Mouse (Mus musculus) heart, postnatal 0 days (tissue): ENCODE measurements around the gene Pla2g4f. TPM values are rescaled to one million over a fixed set of nuclear protein-coding genes. Genes with fewer than 3 reads are reported as not detected.

Experiments
- ATAC-seq: fragments of 200-750 bp; cut with Nextera tagmentation; 2 replicates; pipeline ENCODE4 v1.8.0; 2017; ENCODE audit warnings: low read depth, moderate number of reproducible peaks, moderate library complexity; ENCODE audit not compliant: insufficient read depth
- DNase-seq: peaks from one replicate; pipeline ENCODE4 v3.0.0-alpha.2; 2016; ENCODE audit warnings: low spot score
- H3K27ac ChIP-seq: fragments of 300-500 bp; sonication (generic); 2 replicates; pipeline ENCODE4 v1.5.1; 2014; ENCODE audit warnings: low read depth, mild to moderate bottlenecking
- H3K27me3 ChIP-seq: fragments of 300-500 bp; sonication (generic); 2 replicates; pipeline ENCODE4 v1.6.1; 2014; ENCODE audit warnings: low read length, mixed read lengths; ENCODE audit not compliant: control insufficient read depth, insufficient read depth
- H3K36me3 ChIP-seq: fragments of 300-500 bp; sonication (generic); replicated peaks from 2 replicates; pipeline ENCODE4 v1.6.1; 2014; ENCODE audit warnings: low read length, mixed read lengths; ENCODE audit not compliant: control insufficient read depth, insufficient read depth
- H3K4me1 ChIP-seq: fragments of 300-500 bp; sonication (generic); 2 replicates; pipeline ENCODE4 v1.6.1; 2014; ENCODE audit warnings: antibody characterized with exemption; ENCODE audit not compliant: control insufficient read depth, insufficient read depth
- H3K4me2 ChIP-seq: fragments of 300-500 bp; sonication (generic); 2 replicates; pipeline ENCODE4 v1.6.1; 2014; ENCODE audit warnings: low read depth, mild to moderate bottlenecking, low read length, moderate library complexity
- H3K4me3 ChIP-seq: fragments of 300-500 bp; sonication (generic); 2 replicates; pipeline ENCODE4 v1.5.1; 2014; ENCODE audit warnings: low read depth, low read length
- H3K9ac ChIP-seq: fragments of 300-500 bp; sonication (generic); replicated peaks from 2 replicates; pipeline ENCODE4 v1.6.1; 2014; ENCODE audit warnings: low read depth, low read length, mixed read lengths
- H3K9me3 ChIP-seq: fragments of 300-500 bp; sonication (generic); replicated peaks from 2 replicates; pipeline ENCODE4 v1.6.1; 2016; ENCODE audit warnings: low read length; ENCODE audit not compliant: control insufficient read depth
- CTCF ChIP-seq: IDR thresholded peaks from 2 replicates; pipeline ENCODE4 v1.5.1; 2016; ENCODE audit warnings: antibody characterized with exemption, control low read depth, low read depth
- EP300 ChIP-seq: IDR thresholded peaks from 2 replicates; pipeline ENCODE4 v1.6.1; 2016; ENCODE audit warnings: antibody characterized with exemption, low read depth
- WGBS: fragments of 180-500 bp; shearing (Covaris S2); extraction: QIAGEN DNeasy Blood & Tissue Kit; methylation state at CpG from one replicate; pipeline ENCODE4 v1.1.7; 2014; 5-methylcytosine and 5-hydroxymethylcytosine counted together
- polyA plus RNA-seq: library from polyadenylated mRNA; unstranded; fragments of >200 nt; fragmentation: Nextera tagmentation; extraction: Ambion mirVana; gene quantifications from 2 replicates; pipeline ENCODE4 v1.2.1, GENCODE M21; 2015
- total RNA-seq: library from RNA; depleted of rRNA; stranded (reverse); fragments of >200 nt; gene quantifications from 2 replicates; pipeline ENCODE4 v1.2.3, GENCODE M21; 2014; ENCODE audit warnings: low replicate concordance; rRNA removed

The Pla2g4f gene
- total and polyA plus RNA-seq, 2 experiments from 2014 or later: 0.04 TPM; not detected in 1

DNA sequence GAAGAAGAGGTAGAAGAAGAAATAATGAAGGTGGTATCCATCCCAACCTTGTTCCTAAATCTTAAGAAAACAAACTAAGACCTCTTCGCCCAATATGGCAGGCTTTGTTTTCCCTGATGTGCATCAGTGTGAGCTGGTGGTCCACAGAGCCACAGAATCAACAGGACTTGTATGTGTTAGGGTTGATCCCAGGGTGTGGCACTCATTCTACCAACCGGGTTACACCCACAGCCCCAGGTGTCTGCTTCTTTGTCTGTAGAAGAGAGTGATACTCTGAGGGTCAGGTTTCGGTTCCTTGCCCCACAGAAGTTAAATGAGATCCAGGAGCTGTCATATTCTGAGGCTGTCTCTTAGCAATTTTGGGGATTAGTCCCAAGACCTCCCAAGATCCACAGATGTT, 52.6 kb downstream of the Pla2g4f start:
- Histone ChIP-seq H3K4me2 (no peak overlapping the region), H3K9me3 (no peaks in the 10 kb centered on the region; the same call in 1 of the 2 replicates), H3K4me1 (no peaks in the 10 kb centered on the region), H3K4me3 (no peak overlapping the region), H3K27ac (no peak overlapping the region), H3K27me3 (0 out of 2 replicates have a peak, but pooled peaks cover 3% of the 10 kb centered on the region), H3K9ac (no peak overlapping the region), H3K36me3 (no peaks in the 10 kb centered on the region)
- ATAC-seq (no peak), DNase-seq (no peak)
- WGBS: 69% methylated on average over 3 of the region's 3 CpGs
- TF ChIP-seq CTCF (no peak), EP300 (no peak)

DNA sequence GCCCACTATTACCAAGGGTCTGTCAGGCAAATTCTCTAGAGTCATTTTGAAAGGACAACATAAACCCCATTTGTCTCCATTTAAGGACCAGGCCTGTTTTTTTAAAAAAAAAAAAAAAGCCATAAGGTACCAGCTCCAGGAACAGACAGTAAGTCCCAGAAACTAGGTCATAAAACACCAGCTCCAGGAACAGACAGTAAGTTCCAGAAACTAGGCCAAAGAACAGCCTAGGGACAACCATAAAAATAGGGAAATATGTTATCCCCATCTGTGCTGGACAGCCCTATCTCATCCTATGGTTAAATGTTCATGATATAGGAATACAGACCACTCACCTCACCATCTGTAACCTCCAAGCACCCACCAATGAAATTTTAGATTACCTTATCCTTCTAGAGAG, 57.7 kb downstream of the Pla2g4f start:
- Histone ChIP-seq H3K27ac (no peak overlapping the region), H3K4me3 (no peak overlapping the region), H3K36me3 (no peaks in the 10 kb centered on the region), H3K4me1 (no peaks in the 10 kb centered on the region), H3K27me3 (no peaks in the 10 kb centered on the region), H3K9me3 (no peaks in the 10 kb centered on the region; the same call in 1 of the 2 replicates), H3K4me2 (no peak overlapping the region), H3K9ac (no peak overlapping the region)
- no peak for DNase-seq
- TF ChIP-seq CTCF (no peak), EP300 (no peak)
- no peak for ATAC-seq

DNA sequence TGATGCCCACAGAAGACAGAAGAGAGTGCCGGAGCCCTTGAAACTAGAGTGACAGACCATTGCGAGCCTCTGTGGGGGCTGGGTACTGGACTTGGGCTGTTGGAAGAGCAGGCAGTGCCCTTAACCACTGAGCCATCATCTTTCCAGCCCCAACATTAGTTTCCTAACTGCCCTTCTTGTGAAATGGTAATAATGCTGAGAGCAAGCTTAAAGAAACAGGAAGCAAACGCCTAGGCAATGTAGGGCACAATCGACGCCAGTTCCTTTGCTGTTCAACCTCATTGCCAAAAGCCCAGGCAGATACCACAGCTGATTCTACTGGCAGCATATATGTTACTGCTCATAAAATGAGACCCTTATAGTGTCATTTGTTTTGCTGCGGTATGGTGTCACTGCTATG, 61.3 kb downstream of the Pla2g4f start:
- Histone ChIP-seq H3K36me3 (no peaks in the 10 kb centered on the region), H3K9me3 (no peaks in the 10 kb centered on the region; the same call in 1 of the 2 replicates), H3K27ac (no peak overlapping the region), H3K4me2 (no peak overlapping the region), H3K9ac (no peak overlapping the region), H3K4me3 (no peak overlapping the region), H3K27me3 (no peaks in the 10 kb centered on the region), H3K4me1 (no peaks in the 10 kb centered on the region)
- 84% methylated on average over 6 of the region's 6 CpGs for WGBS
- DNase-seq: no peak
- no peak for ATAC-seq
- TF ChIP-seq EP300 (no peak), CTCF (no peak)

Other genes starting within 250 kb of the Pla2g4f start
- gene Ehd4, start 159.6 kb downstream of the Pla2g4f start, total RNA-seq: 231 and 250 TPM in 2 replicates
- 438 and 547 TPM in 2 replicates for gene Ehd4, start 159.6 kb downstream of the Pla2g4f start, polyA plus RNA-seq
- 1.6 and 1.7 TPM in 2 replicates for gene Pla2g4e, start 68.8 kb downstream of the Pla2g4f start, total RNA-seq
- gene Pla2g4e, start 68.8 kb downstream of the Pla2g4f start, polyA plus RNA-seq: 2.9 TPM in 2 replicates
- gene Pla2g4d, start 25.0 kb downstream of the Pla2g4f start, total RNA-seq: not detected in 2 replicates
- not detected in 2 replicates for gene Pla2g4d, start 25.0 kb downstream of the Pla2g4f start, polyA plus RNA-seq
- gene Vps39, start 39.0 kb upstream of the Pla2g4f start, total RNA-seq: 22.7 and 75.7 TPM in 2 replicates
- 13.2 and 14.3 TPM in 2 replicates for gene Vps39, start 39.0 kb upstream of the Pla2g4f start, polyA plus RNA-seq
- 9.2 and 20.2 TPM in 2 replicates for gene Ganc, start 89.7 kb upstream of the Pla2g4f start, total RNA-seq
- gene Ganc, start 89.7 kb upstream of the Pla2g4f start, polyA plus RNA-seq: 13.8 and 14.8 TPM in 2 replicates
- 23.0 and 25.2 TPM in 2 replicates for gene Tmem87a, start 89.9 kb upstream of the Pla2g4f start, total RNA-seq
- gene Tmem87a, start 89.9 kb upstream of the Pla2g4f start, polyA plus RNA-seq: 4.0 and 6.2 TPM in 2 replicates
- gene Capn3, start 141.9 kb upstream of the Pla2g4f start, total RNA-seq: 0.81 and 1.8 TPM in 2 replicates
- gene Capn3, start 141.9 kb upstream of the Pla2g4f start, polyA plus RNA-seq: 0.77 and 1.6 TPM in 2 replicates
- 58.7 and 148 TPM in 2 replicates for gene Zfp106, start 249.7 kb upstream of the Pla2g4f start, total RNA-seq
- 40.8 and 41.7 TPM in 2 replicates for gene Zfp106, start 249.7 kb upstream of the Pla2g4f start, polyA plus RNA-seq